Mouse (Mus musculus) B cell, adult (primary cell): ENCODE data around the gene Olfr201. TPM values are rescaled to one million over a fixed set of nuclear protein-coding genes. Genes with fewer than 3 reads are reported as not detected.

Experiments used
- total RNA-seq: library from RNA; stranded (reverse); gene quantifications from 4 replicates; pipeline ENCODE4 v1.2.4, GENCODE M21; 2023; ENCODE audit not compliant: inconsistent age

Olfr201 gene
- total RNA-seq = not detected in 4 replicates

DNA sequence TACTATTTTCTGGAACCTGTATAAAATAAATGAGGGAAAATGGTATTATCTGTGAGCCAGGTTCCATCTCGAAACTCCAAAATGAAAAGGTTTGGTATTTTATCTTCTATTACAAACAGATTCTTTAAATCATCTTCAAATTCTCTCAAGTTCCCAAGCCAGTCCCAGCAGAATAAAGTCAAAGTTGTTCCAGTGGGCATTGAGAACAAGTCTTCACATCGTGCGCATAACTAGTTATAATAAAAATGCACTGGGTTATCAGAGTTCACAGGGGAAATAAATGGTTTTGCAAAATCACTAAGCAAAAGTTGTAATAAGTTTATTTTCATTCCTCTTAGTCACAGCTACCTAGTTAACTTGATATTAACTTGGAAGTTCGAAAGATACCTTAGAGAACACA, at the start of gene Olfr201:
Gene Olfr201 (minus strand): TSS at position 101 of the 400 bp plus-strand sequence.

DNA sequence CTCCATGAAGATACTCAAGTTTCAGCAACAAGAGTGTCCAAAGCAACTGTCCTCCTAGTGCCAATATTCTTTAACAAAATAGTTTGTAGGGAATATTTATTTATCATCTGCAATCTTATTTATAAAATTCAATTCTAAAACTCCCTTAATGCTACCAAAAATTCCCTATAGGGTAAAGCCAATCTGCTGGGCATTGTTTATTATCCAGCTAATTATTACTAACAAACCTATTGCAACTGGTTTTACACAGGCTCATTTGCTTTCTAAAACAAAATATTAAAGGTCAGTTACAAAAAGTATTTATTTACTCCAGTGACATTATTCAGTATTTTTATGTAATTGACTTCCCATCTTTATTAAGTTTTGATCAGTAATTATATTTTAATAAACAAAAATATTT, 45.7 kb upstream of the Olfr201 start, which contains the start of gene Olfr204:
Gene Olfr204 (minus strand): TSS at position 101 of the 400 bp plus-strand sequence.

DNA sequence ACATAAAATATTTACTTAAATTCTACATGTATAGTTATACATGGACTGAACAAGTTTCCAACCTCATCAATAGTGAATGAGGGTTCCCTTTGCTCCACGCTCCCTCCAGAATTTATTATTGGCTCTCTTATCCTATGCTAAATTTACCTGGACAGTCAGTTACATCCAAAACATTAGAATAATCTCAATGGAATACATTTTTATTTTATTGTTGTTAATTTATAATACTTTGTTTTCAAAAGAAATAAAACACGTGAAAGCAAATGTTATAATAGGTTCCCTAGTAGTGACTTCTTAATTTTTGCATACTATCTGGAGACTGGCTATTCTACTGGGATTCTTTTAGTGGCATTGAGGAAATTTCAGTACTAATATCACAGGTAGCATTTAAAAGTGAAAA, 26.1 kb upstream of the Olfr201 start, which contains the start of gene Olfr203:
Gene Olfr203 (plus strand): TSS at position 301 of the 400 bp plus-strand sequence.

DNA sequence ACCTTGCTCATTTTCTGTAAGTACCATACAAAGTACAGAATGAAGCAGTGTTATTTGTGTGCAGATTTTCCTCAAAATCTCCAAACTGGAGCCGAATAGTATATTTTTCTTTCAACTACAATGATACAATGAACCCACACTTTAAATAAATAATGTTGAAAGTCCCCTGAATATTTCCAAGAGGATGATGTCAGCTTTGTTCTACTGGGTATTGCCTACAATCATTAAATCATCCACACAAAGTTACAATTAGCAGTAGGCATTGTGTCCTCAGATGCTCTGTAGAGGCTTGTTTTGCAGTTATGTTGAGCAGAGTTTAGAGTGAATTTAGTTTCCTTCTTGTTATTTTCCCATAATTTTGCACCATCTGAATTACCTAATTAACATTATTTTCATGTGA, 14.3 kb upstream of the Olfr201 start, which contains the start of gene Olfr202:
Gene Olfr202 (minus strand): TSS at position 101 of the 400 bp plus-strand sequence.

GRCm38 (mm10) chr16:59219667-59220066, 52.8 kb downstream of the Olfr201 start, which contains the start of gene Olfr199:
Olfr199 (minus strand) TSS chr16:59219767.

Other genes with a start within 250 kb of the Olfr201 start
- gene Olfr186, start 242.3 kb downstream of the Olfr201 start, total RNA-seq = not detected in 4 replicates
- not detected in 4 replicates for gene Olfr187, start 232.9 kb downstream of the Olfr201 start, total RNA-seq
- gene Olfr190, start 194.6 kb downstream of the Olfr201 start, total RNA-seq = not detected in 4 replicates
- gene Olfr191, start 182.8 kb downstream of the Olfr201 start, total RNA-seq = not detected in 4 replicates
- not detected in 4 replicates for gene Olfr193, start 160.8 kb downstream of the Olfr201 start, total RNA-seq
- not detected in 4 replicates for gene Olfr194, start 151.6 kb downstream of the Olfr201 start, total RNA-seq
- not detected in 4 replicates for gene Olfr195, start 125.6 kb downstream of the Olfr201 start, total RNA-seq
- not detected in 4 replicates for gene Olfr196, start 102.2 kb downstream of the Olfr201 start, total RNA-seq
- gene Olfr198, start 69.1 kb downstream of the Olfr201 start, total RNA-seq = not detected in 4 replicates
- gene Olfr199, start 52.9 kb downstream of the Olfr201 start, total RNA-seq = not detected in 4 replicates
- not detected in 4 replicates for gene Olfr202, start 14.2 kb upstream of the Olfr201 start, total RNA-seq
- gene Olfr203, start 26.2 kb upstream of the Olfr201 start, total RNA-seq = not detected in 4 replicates
- not detected in 4 replicates for gene Olfr204, start 45.6 kb upstream of the Olfr201 start, total RNA-seq
- gene Olfr205, start 58.5 kb upstream of the Olfr201 start, total RNA-seq = not detected in 4 replicates
- not detected in 4 replicates for gene Olfr206, start 76.6 kb upstream of the Olfr201 start, total RNA-seq
- not detected in 4 replicates for gene Olfr209, start 91.4 kb upstream of the Olfr201 start, total RNA-seq
- gene Gabrr3, start 134.7 kb upstream of the Olfr201 start, total RNA-seq = not detected in 4 replicates
- gene Riox2, start 199.1 kb upstream of the Olfr201 start, total RNA-seq = 30.6 to 38.7 TPM (median 32.8 TPM) in 4 replicates